Mouse (Mus musculus): ENCODE data around the gene Mrpl45.

Gene Mrpl45

GRCm38 (mm10) chr11:97333044-97333443, 17.5 kb downstream of the Mrpl45 start:
- DNase-seq (ENCODE audit: low spot score) = no peak

GRCm38 (mm10) chr11:97333896-97334295, 18.4 kb downstream of the Mrpl45 start:
- no peak for DNase-seq (ENCODE audit: low spot score)

- DNase-seq (ENCODE audit: low spot score) = no peak
Measured at GRCm38 (mm10) chr11:97334400-97334799, 18.9 kb downstream of the Mrpl45 start.

- no peak for DNase-seq (ENCODE audit: low spot score)
Measured at GRCm38 (mm10) chr11:97336238-97336637, 20.7 kb downstream of the Mrpl45 start.

- DNase-seq (ENCODE audit: low spot score) = no peak
Measured at GRCm38 (mm10) chr11:97336751-97337345, 21.3 kb downstream of the Mrpl45 start.

GRCm38 (mm10) chr11:97337363-97337762, 21.8 kb downstream of the Mrpl45 start:
- DNase-seq (ENCODE audit: low spot score) = no peak

GRCm38 (mm10) chr11:97338302-97338976, 22.9 kb downstream of the Mrpl45 start:
- DNase-seq (ENCODE audit: low spot score) = no peak

GRCm38 (mm10) chr11:97338977-97339315, 23.4 kb downstream of the Mrpl45 start:
- DNase-seq (ENCODE audit: low spot score) = peak; percentile 52

GRCm38 (mm10) chr11:97343175-97343574, 27.7 kb downstream of the Mrpl45 start:
- no peak for DNase-seq (ENCODE audit: low spot score)

GRCm38 (mm10) chr11:97343619-97344018, 28.1 kb downstream of the Mrpl45 start:
- peak; percentile 40 for DNase-seq (ENCODE audit: low spot score)

GRCm38 (mm10) chr11:97345446-97345845, 29.9 kb downstream of the Mrpl45 start:
- DNase-seq (ENCODE audit: low spot score) = no peak

- no peak for DNase-seq (ENCODE audit: low spot score)
Measured at GRCm38 (mm10) chr11:97346383-97346782, 30.9 kb downstream of the Mrpl45 start.

- no peak for DNase-seq (ENCODE audit: low spot score)
Measured at GRCm38 (mm10) chr11:97347291-97347690, 31.8 kb downstream of the Mrpl45 start.

GRCm38 (mm10) chr11:97350035-97350434, 34.5 kb downstream of the Mrpl45 start:
- peak; percentile 36 for DNase-seq (ENCODE audit: low spot score)

GRCm38 (mm10) chr11:97352027-97352684, 36.6 kb downstream of the Mrpl45 start, which contains the start of gene Gpr179:
Gpr179 (minus strand) TSS chr11:97352077.
- no peak for DNase-seq (ENCODE audit: low spot score)

- no peak for DNase-seq (ENCODE audit: low spot score)
Measured at GRCm38 (mm10) chr11:97352935-97353597, 37.5 kb downstream of the Mrpl45 start.

- DNase-seq (ENCODE audit: low spot score) = no peak
Measured at GRCm38 (mm10) chr11:97354646-97355045, 39.1 kb downstream of the Mrpl45 start.

- DNase-seq (ENCODE audit: low spot score) = no peak
Measured at GRCm38 (mm10) chr11:97355247-97355646, 39.7 kb downstream of the Mrpl45 start.

GRCm38 (mm10) chr11:97357663-97358062, 42.1 kb downstream of the Mrpl45 start:
- peak; percentile 76 for DNase-seq (ENCODE audit: low spot score)

- peak; percentile 96 for DNase-seq (ENCODE audit: low spot score)
Measured at GRCm38 (mm10) chr11:97361948-97362648, 46.6 kb downstream of the Mrpl45 start, which contains the start of gene Socs7. Socs7 (plus strand) TSS chr11:97362551.

GRCm38 (mm10) chr11:97362649-97362942, 47.1 kb downstream of the Mrpl45 start:
- peak; percentile 31 for DNase-seq (ENCODE audit: low spot score)

- DNase-seq (ENCODE audit: low spot score) = peak; percentile 22
Measured at GRCm38 (mm10) chr11:97362943-97363643, 47.6 kb downstream of the Mrpl45 start.

All from urinary bladder, postnatal 25 days (tissue).